Mouse (Mus musculus): Measurements from ENCODE around the gene Fcgrt.

- TF ChIP-seq POLR2A (IDR thresholded peaks at IDR 0.05; ENCODE audit: borderline replicate concordance, low read depth, low read length): no peak
- no peak for TF ChIP-seq CTCF (IDR thresholded peaks at IDR 0.05; ENCODE audit: low read depth, low read length)
Observed at GRCm38 (mm10) chr7:45051601-45051974, 52.1 kb downstream of the Fcgrt start.

All from bone marrow macrophage, adult 2 months (primary cell).